Mouse (Mus musculus) embryonic facial prominence, embryonic 12.5 days (tissue): Measurements from ENCODE around the gene Synpo2. TPM values are rescaled to one million over a fixed set of nuclear protein-coding genes. Genes with fewer than 3 reads are reported as not detected.
"Not testable (repeated sequence)": the region's sequence is repeated elsewhere in the genome, so short reads cannot be mapped to it uniquely, and the experiment has no call there.

Source experiments
- ATAC-seq: fragments of 200-750 bp; cut with Nextera tagmentation; 2 replicates; pipeline ENCODE4 v1.8.0; 2017; ENCODE audit not compliant: insufficient number of reproducible peaks, insufficient read depth, low FRiP score, low TSS enrichment
- H3K27ac ChIP-seq: fragments of 300-500 bp; sonication (generic); 2 replicates; pipeline ENCODE4 v1.5.1; 2016; ENCODE audit warnings: mild to moderate bottlenecking
- H3K27me3 ChIP-seq: fragments of 300-500 bp; sonication (generic); 2 replicates; pipeline ENCODE4 v1.6.1; 2016; ENCODE audit warnings: mild to moderate bottlenecking, moderate library complexity
- H3K36me3 ChIP-seq: fragments of 300-500 bp; sonication (generic); 2 replicates; pipeline ENCODE4 v1.6.1; 2016; ENCODE audit warnings: mild to moderate bottlenecking
- H3K4me1 ChIP-seq: fragments of 300-500 bp; sonication (generic); 2 replicates; pipeline ENCODE4 v1.6.1; 2016
- H3K4me2 ChIP-seq: fragments of 300-500 bp; sonication (generic); replicated peaks from 2 replicates; pipeline ENCODE4 v1.6.1; 2016; ENCODE audit warnings: mild to moderate bottlenecking, moderate library complexity
- H3K4me3 ChIP-seq: fragments of 300-500 bp; sonication (generic); 2 replicates; pipeline ENCODE4 v1.5.1; 2016; ENCODE audit warnings: mild to moderate bottlenecking
- H3K9ac ChIP-seq: fragments of 300-500 bp; sonication (generic); 2 replicates; pipeline ENCODE4 v1.6.1; 2016; ENCODE audit warnings: mild to moderate bottlenecking, moderate library complexity
- H3K9me3 ChIP-seq: fragments of 300-500 bp; sonication (generic); 2 replicates; pipeline ENCODE4 v1.6.1; 2016; ENCODE audit warnings: mild to moderate bottlenecking, moderate library complexity
- WGBS: fragments of 180-500 bp; shearing (Covaris S2); methylation state at CpG from one replicate; pipeline ENCODE4 v1.1.7; 2016; 5-methylcytosine and 5-hydroxymethylcytosine counted together
- polyA plus RNA-seq: library from polyadenylated mRNA; unstranded; fragments of >200 nt; fragmentation: Nextera tagmentation; extraction: Ambion mirVana; gene quantifications from 2 replicates; pipeline ENCODE4 v1.2.1, GENCODE M21; 2016

The Synpo2 gene
- polyA plus RNA-seq, 1 experiment from 2014 or later = 8.5 TPM

DNA sequence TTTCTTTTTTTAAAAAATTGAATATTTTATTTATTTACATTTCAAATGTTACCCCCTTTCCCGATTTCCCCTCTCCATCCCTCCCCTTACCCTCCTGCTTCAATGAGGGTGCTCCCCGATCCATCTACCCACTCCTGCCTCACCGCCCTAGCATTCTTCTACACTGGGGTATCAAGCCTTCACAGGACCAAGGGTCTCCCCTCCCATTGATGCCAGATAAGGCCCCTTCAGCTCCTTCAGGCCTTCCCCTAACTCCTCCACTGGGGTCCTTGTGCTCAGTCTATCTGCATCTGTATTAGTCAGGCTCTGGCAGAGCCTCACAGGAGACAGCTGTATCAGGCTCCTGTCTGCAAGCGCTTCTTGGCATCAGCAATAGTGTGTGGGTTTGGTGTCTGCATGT is 109.2 kb downstream of the Synpo2 start:
- not testable (repeated sequence) for H3K9ac ChIP-seq, H3K4me1 ChIP-seq, H3K27ac ChIP-seq, H3K36me3 ChIP-seq, H3K27me3 ChIP-seq, H3K9me3 ChIP-seq, ATAC-seq, H3K4me2 ChIP-seq, H3K4me3 ChIP-seq
- WGBS = 89% methylated on average over 4 of the region's 4 CpGs

DNA sequence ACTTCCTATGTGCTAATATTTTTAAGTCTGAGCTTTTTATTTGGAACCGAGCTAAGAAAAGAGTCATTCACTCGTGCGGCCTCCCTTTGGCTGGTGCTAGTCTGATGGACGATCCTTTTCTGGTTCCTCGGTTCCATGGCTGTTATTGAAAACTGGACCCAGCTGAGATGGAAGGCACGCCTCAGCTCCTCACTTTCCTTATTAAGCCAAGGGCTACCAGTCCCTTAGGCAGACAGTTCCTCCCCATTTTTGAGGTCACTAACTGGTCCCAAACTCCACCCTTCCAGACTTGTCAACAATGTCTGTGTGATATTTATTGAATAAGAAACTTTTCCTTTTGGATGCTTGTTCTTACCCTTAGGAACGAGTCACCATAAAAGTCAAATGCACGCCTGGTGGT is 112.1 kb downstream of the Synpo2 start:
- ATAC-seq = no peak
- Histone ChIP-seq H3K4me1 (no peaks in the 10 kb centered on the region; the same call in 1 of the 2 replicates), H3K4me3 (no peak overlapping the region), H3K27ac (no peak overlapping the region), H3K9me3 (no peaks in the 10 kb centered on the region), H3K9ac (no peak overlapping the region), H3K36me3 (no peaks in the 10 kb centered on the region), H3K4me2 (no peak overlapping the region), H3K27me3 (no peaks in the 10 kb centered on the region)
- WGBS = 80% methylated on average over 8 of the region's 8 CpGs

GRCm38 (mm10) chr3:123122151-123123030 is 113.6 kb downstream of the Synpo2 start:
- no peaks in the 10 kb centered on the region for H3K27me3 ChIP-seq
- no peak overlapping the region for H3K27ac ChIP-seq
- H3K9me3 ChIP-seq = no peaks in the 10 kb centered on the region
- no peaks in the 10 kb centered on the region for H3K4me1 ChIP-seq
- no peak overlapping the region for H3K4me3 ChIP-seq
- no peak overlapping the region for H3K9ac ChIP-seq
- WGBS = 83% methylated on average over 21 of the region's 21 CpGs
- ATAC-seq = no peak
- no peaks in the 10 kb centered on the region for H3K36me3 ChIP-seq
- H3K4me2 ChIP-seq = no peak overlapping the region

- 29% methylated on average over 16 of the region's 16 CpGs for WGBS
- no peak overlapping the region for H3K4me3 ChIP-seq
These were observed 119.0 kb downstream of the Synpo2 start for GRCm38 (mm10) chr3:123116903-123117302.

DNA sequence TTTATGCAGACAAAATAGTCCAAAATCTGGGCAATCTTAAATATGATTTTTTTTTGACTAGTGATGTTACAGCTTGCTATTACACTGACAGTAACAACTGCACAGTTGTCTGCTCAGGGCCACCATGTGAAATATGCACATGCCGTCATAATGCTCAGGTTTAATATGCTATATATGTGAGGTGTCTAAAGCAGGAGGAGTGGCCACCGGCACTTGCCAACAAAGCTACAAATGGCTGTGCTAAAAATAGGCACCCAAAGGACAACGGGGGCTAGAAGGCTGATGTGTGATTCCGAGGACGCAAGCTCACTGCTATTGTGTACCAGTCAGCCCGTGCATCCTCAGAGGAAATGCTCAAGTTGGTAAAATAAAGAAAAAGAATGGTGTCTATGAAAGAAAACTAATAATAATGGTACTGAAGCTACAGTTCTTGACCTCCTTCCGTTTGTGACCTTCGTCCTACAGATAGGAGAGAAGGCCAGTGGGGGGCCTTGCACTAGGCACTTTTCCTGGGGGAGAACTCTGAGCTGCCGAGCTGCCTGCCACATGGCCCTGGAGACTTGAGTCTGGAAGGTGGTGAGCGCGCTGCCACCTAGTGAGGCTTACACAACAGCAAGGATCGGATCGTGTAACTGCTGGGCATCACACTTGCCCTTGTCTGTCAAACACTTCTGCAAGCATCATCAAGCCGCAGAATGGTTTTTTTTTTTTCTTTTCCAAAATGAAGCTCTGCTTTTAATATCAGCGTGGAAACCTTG is 120.0 kb downstream of the Synpo2 start:
- Histone ChIP-seq H3K27ac (no peak overlapping the region), H3K9ac (no peak overlapping the region), H3K4me1 (peaks cover 9% of the 10 kb centered on the region; the same call in 1 of the 2 replicates), H3K9me3 (no peaks in the 10 kb centered on the region), H3K27me3 (no peaks in the 10 kb centered on the region), H3K36me3 (no peaks in the 10 kb centered on the region; the same call in 1 of the 2 replicates), H3K4me2 (0 out of 2 replicates have a peak overlapping the region, but pooled peaks have one; percentile 1), H3K4me3 (no peak overlapping the region)
- 26% methylated on average over 15 of the region's 15 CpGs for WGBS
- no peak for ATAC-seq

More at GRCm38 (mm10) chr3:123116903-123117302, 119.0 kb downstream of the Synpo2 start:
- H3K27me3 ChIP-seq = no peaks in the 10 kb centered on the region
- H3K36me3 ChIP-seq = no peaks in the 10 kb centered on the region; the same call in 1 of the 2 replicates
- H3K9me3 ChIP-seq = no peaks in the 10 kb centered on the region
- H3K4me1 ChIP-seq = peaks cover 9% of the 10 kb centered on the region; the same call in 1 of the 2 replicates
- ATAC-seq = no peak
- no peak overlapping the region for H3K9ac ChIP-seq
- H3K27ac ChIP-seq = no peak overlapping the region
- H3K4me2 ChIP-seq = peak overlapping the region; percentile 38

- H3K4me2 ChIP-seq = no peak overlapping the region
- H3K36me3 ChIP-seq = no peaks in the 10 kb centered on the region; the same call in 1 of the 2 replicates
- 93% methylated on average over 21 of the region's 21 CpGs for WGBS
- no peak overlapping the region for H3K4me3 ChIP-seq
- no peak overlapping the region for H3K27ac ChIP-seq
- no peaks in the 10 kb centered on the region for H3K27me3 ChIP-seq
- ATAC-seq = no peak
- no peak overlapping the region for H3K9ac ChIP-seq
- H3K4me1 ChIP-seq = peaks cover 9% of the 10 kb centered on the region; the same call in 1 of the 2 replicates
- no peaks in the 10 kb centered on the region for H3K9me3 ChIP-seq
These were observed 121.8 kb downstream of the Synpo2 start for GRCm38 (mm10) chr3:123114001-123114635.

GRCm38 (mm10) chr3:123112781-123113180 is 123.2 kb downstream of the Synpo2 start:
- H3K36me3 ChIP-seq = no peaks in the 10 kb centered on the region; the same call in 1 of the 2 replicates
- no peak for ATAC-seq

GRCm38 (mm10) chr3:123111071-123111711 is 124.8 kb downstream of the Synpo2 start:
- Histone ChIP-seq H3K9ac (no peak overlapping the region), H3K4me2 (no peak overlapping the region), H3K27ac (no peak overlapping the region), H3K4me1 (peaks cover 9% of the 10 kb centered on the region; the same call in 1 of the 2 replicates), H3K36me3 (no peaks in the 10 kb centered on the region; the same call in 1 of the 2 replicates), H3K9me3 (no peaks in the 10 kb centered on the region), H3K4me3 (no peak overlapping the region), H3K27me3 (no peaks in the 10 kb centered on the region)
- 72% methylated on average over 10 of the region's 10 CpGs for WGBS
- no peak for ATAC-seq

More at GRCm38 (mm10) chr3:123112781-123113180, 123.2 kb downstream of the Synpo2 start:
- Histone ChIP-seq H3K27me3 (no peaks in the 10 kb centered on the region), H3K4me3 (no peak overlapping the region), H3K4me1 (peaks cover 9% of the 10 kb centered on the region; the same call in 1 of the 2 replicates), H3K9me3 (no peaks in the 10 kb centered on the region), H3K9ac (no peak overlapping the region), H3K27ac (no peak overlapping the region), H3K4me2 (no peak overlapping the region)
- WGBS = 87% methylated on average over 11 of the region's 11 CpGs

DNA sequence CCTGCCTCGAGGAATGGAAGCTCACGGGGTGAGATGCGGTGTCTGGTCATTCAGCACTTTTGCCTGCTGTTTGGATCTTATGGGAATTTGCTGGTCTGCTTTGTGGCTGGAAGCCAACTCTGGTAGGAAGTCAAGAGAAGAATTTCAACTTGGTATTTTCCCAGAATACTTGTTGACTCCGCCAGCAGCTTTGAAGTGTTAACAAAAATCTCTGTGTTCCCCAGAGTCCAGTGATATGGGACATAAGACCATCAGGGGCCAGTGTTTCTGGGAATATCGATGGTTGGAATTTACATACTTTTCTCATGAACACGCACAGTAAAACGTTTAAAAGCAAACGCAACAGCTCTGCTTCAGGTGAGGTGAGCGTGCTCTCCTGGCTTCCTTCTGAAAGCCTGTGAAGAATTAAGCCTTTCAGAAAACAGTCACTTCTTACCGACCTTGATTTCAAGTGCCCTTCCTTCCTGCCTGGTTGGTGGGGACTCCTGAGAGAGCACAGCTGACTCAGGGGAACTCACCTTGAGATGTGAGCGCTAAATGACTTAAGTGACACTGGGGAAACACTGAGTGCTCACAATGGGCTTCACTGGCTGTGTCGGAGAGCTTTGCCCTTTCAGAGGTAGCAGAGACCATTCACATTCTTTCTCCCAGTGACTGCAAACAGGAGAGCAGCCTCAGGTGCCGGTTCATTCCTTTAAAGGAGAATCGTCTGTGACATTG is 128.0 kb downstream of the Synpo2 start:
- Histone ChIP-seq H3K4me2 (no peak overlapping the region), H3K27ac (no peak overlapping the region), H3K4me3 (no peak overlapping the region), H3K4me1 (peaks cover 7% of the 10 kb centered on the region; the same call in 1 of the 2 replicates), H3K9ac (no peak overlapping the region), H3K27me3 (no peaks in the 10 kb centered on the region), H3K36me3 (no peaks in the 10 kb centered on the region; the same call in 1 of the 2 replicates), H3K9me3 (no peaks in the 10 kb centered on the region)
- ATAC-seq = no peak
- WGBS = 54% methylated on average over 14 of the region's 14 CpGs

GRCm38 (mm10) chr3:123104325-123104724 is 131.6 kb downstream of the Synpo2 start:
- peaks cover 7% of the 10 kb centered on the region; the same call in 1 of the 2 replicates for H3K4me1 ChIP-seq
- no peaks in the 10 kb centered on the region for H3K36me3 ChIP-seq
- H3K9ac ChIP-seq = no peak overlapping the region
- no peaks in the 10 kb centered on the region for H3K9me3 ChIP-seq
- no peak overlapping the region for H3K4me2 ChIP-seq
- no peak overlapping the region for H3K27ac ChIP-seq
- ATAC-seq = no peak
- no peak overlapping the region for H3K4me3 ChIP-seq
- WGBS = 72% methylated on average over 6 of the region's 6 CpGs
- H3K27me3 ChIP-seq = no peaks in the 10 kb centered on the region
